Mouse (Mus musculus) frontal cortex, postnatal 25 days (tissue): ENCODE data around the gene Asxl2.
"Not testable (repeated sequence)": the region's sequence is repeated elsewhere in the genome, so short reads cannot be mapped to it uniquely, and the experiment has no call there.

Source experiments
- DNase-seq, 2 experiments: peaks; one replicate each; pipeline ENCODE4 v3.0.0; 2022; ENCODE audit warnings: low spot score in 2 of 2

Gene Asxl2

DNA sequence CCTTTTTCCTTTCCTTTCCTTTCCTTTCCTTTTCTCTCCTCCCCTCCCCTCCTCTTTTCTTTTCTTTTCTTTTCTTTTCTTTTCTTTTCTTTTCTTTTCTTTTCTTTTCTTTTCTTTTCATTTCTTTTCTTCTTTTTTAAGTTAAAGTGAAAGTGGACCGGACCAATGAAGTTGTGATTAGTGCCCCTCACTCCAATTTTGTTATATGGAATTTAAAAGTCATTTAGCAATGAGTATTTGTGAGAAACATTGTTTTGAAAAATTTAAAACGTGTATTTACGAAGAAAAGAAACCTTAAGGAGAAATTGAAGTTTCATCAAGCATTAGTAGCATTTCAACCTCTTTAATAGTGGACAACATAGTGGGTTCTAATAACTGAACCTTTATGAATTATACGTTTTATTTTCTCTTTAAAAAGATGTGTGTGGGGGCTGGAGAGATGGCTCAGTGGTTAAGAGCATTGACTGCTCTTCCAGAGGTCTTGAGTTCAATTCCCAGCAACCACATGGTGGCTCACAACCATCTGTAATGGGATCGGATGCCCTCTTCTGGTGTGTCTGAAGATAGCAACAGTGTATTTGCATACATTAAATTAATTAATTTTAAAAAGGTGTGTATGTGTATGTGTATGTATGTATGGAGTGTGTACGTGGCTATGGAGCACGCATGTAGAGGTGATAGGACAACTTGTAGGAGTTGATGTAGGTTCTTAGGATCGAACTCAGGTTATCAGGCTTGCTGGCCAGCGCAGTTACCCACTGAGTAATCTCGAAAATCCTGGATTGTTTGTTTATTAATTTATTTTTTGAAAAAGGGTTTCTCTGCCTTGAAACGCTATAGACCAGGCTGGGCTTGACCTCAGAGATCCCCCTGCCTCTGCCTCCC, 1.5 kb downstream of the Asxl2 start:
- no peak for DNase-seq

DNA sequence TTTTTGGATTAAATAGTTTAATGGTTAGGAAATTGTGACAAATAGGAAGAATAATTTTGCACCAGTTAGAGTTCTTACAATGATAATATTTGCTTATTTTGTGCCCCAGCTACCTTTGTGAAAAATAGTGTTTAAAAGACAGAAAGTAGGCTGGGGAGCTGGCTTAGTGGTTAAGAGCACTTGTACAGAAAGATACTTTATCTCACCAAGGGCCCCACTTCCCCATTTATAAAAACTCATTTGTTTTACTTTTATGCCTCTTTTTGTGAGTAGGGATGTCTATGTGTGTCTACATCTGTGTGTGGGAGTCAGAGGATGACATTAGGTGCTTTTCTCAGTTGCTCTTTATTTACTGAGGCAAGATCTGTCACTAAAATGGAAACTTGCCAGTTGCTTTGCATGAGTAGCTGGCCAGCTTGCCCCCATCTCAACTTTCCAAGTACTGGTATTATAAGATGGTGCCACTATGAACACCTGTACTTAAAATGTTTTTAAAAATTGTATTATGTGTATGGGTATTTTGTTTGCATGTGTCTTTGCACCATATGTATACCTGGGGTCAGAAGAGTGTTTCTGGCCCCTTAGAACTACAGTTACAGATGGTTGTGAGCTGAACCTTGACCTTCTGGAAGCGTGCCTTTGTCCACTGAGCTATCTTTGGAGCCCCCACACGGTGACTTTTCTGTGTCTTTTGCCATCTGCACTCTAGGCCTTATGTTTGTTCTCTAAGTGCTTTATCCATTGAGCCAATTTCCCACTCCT, 3.2 kb downstream of the Asxl2 start:
- no peak for DNase-seq

DNA sequence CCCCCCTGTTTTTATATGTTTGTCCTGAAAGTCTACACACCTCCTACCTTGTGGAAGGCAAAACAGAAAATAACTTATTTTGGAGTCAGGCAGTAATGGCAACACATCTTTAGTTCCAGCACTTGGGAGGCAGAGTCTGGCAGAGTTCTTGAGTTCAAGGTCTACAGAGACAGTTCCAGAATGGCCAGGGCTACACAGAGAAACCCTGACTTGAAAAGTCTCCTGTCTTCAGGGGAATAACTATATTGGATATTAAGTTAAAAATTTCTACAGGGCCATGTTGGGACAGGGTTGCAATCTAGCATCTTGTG, 3.7 kb downstream of the Asxl2 start:
- no peak for DNase-seq

DNA sequence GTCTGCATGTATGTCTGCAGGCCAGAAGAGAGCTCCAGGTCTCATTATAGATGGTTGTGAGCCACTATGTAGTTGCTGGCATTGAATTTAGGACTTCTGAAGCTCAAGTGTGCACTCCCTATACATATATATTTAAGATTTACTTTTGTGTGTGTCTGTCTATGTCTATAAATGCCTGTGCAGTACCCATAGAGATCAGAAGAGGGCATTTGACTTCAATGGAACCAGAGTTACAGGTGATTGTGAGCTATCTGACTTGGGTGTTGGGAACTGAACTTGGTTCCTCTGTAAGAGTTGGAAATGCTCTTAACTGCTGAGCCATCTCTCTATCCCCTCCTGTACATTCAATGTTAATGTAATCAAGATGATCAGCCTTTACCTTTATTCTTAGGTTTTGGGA, 4.3 kb downstream of the Asxl2 start:
- DNase-seq = no peak

DNA sequence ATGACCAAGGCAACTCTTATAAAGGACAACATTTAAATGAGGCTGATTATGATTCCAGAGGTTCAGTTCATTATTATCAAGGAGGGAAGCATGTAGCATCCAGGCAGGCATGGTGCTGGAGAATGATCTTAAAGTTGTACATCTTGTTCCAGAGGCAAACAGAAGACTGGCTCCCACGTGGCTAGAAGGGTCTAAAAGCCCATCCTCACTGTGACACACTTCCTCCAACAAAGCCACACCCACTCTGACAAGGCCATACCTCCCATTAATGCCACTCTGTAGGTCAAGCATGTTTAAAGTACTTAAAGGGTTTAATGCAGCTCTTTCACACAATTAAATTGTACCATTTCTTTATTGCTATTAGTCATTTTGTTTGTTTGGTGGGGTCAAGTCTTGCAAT, 7.1 kb downstream of the Asxl2 start:
- no peak for DNase-seq

DNA sequence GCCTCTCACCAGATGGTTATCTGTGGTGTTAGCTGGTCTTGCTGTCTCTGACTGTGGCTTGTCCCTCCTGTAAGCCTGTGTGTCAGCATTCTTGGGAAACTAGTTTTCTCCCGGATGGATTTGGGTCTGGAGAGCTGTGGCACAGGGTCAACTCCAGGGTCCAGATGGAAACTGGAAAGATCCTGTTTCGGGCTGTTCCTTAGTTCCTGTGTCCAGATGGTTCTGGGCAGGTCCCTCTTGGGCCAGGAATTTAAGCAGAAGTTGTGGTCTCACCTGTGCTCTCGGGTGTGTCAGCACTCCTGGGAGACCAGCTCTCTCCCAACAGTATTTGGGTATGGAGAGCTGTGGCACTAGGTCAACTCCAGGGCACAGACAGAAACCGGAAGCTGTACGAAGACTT, 9.8 kb downstream of the Asxl2 start:
- DNase-seq = no peak

DNA sequence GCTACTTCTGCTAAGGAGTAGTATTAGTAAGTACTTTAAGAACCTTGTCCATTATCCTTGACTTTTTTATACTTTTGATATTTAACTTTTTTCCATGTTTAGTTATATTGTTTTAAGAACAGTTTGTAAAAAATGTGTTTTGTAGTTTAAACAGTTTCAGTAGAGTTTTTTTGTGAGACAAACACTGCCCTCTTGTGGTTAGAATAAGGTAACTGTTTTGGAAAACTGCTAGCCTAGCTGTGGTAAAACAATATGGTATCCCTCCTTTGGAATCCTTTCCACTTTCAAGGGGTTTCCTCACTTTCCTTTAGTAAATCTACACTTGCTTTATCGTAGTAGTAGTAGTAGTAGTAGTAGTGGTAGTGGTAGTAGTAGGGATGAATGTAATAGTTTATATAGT, 11.2 kb downstream of the Asxl2 start:
- DNase-seq = no peak

DNA sequence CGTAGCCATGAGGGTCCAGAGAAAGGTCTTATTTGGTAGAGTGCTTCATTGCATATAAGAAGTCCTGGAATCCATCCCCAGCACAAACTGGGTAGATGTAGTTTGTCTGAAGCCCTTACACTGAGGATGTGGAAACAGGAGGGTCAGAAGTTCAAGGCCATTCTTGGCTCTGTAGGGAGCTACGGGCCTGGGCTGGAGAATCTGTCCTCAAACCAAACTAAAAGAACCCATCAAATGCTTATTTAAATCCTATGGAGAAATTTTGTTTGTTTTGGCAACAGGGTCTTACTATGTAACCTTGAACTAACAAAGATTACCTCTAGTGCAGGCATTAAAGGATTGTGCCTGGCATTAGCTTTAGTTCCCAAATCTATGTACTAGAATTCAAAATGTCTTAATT, 14.3 kb downstream of the Asxl2 start:
- no peak for DNase-seq

DNA sequence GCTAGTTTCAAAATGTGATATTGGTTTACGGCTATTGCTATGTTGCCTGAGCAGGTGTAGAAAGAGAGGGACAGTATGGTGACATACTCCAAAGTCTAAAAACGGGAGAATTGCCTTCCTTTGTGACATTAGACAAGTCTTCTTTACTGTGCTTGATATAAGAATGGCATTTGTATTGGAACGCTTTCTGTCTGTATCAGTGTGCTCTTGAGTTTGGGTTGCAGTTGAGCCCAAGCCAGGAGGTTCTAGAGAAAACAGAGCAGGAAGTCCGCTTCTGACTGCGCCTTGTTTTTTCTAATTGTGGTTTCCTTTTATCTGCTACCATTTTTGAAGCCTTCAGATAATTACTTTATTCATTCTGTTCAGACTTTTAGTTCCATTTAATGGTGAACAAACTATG, 14.7 kb downstream of the Asxl2 start:
- no peak for DNase-seq

DNA sequence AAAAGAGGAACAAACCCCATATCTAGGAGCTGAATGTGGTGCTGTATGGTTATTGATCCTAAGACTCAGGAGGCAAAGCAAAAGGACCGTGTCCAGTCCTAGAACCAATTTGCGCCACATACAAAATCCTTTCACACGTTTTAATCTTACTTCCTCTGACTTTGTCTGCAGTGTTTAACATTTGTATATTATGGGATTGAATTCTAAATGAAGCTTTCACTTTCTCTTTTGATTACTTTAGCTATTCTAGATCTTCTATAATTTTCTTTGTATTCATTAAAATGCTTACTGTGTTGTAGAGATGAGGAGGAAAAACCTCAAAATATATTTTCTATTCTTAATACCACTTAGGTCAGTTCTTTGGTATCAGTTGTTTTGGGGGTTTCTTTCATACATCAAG, 26.9 kb downstream of the Asxl2 start:
- DNase-seq = no peak

DNA sequence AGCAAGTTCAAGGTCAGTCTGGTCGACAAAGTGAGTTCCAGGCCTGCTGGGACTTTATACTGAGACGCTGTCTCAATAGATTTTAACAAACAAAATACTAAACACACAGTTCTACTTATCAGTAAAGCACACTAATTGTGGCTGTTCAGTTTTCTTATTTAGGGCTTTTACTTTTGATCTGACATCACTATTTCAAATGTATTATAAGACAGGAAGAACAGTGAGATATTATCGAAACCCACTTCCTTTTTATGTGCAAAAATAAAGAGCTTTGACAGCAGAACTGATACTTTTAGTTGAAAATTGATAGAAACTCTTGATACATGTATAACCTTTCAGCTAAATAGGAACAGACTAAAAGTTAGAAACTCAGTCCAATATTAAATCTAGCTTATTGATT, 36.4 kb downstream of the Asxl2 start:
- no peak for DNase-seq

DNA sequence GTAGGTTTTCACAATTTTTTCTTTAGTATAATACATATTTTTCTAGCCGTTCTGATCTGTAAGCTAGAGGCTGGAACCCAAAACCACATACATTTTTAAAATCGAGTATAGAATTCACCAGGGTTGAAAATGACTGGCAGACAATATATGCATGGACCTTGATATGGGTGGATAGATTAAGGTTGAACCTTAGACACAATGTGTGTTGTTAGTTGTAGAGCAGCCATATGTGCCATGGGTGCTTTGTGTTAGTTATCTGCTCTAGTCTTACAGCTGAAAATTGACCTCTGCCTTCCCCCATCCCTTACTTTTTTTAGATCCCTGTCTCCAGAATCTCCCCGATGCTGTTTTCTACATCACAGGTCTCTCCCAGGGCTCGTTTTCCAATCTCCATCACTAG, 73.0 kb downstream of the Asxl2 start:
- no peak for DNase-seq

DNA sequence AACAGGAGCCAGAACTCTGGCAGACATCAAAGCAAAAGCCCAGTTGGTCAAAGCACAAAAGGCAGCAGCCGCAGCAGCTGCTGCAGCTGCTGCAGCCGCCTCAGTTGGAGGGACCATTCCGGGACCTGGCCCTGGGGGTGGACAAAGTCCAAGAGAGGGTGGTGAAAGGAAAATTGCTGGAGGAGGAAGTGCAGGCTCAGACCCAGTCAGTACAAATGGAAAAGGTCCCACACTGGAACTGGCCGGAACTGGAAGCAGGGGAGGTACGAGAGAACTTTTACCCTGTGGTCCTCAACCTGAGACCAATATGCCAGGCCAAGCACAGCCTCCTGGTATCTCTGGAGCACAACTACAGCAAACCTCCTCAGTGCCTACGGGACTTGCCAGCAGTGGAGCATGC, 73.4 kb downstream of the Asxl2 start:
- no peak for DNase-seq

DNA sequence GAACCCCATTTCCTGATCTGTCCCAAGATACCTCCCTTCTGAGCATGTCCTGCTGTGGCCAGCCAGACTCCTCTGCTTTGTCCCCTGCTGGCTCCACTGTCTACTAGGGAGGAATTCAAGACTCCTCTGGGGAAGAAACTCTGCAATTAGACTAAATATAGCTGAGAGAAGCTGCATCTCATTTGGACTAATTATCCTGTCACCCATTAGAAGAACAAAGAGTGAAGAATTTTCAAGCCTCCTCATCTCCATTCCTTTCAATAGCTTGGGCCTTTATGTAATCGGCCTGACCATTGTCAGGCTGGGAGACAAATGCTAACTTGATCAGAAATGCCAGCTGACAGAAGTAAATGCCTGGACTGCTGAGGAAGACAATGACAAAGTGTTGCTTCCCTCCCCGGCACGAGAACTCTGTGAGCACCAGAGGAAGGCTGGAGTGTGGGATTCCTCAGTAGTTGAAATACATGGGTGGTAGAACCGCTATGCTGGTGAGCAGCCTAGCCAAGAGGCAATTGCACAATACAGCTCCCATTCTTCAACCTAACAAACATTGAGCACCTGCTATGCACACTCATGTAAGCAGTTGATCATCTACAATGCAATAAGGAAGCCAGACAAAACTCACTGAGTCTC, 92.1 kb downstream of the Asxl2 start:
- no peak for DNase-seq

DNA sequence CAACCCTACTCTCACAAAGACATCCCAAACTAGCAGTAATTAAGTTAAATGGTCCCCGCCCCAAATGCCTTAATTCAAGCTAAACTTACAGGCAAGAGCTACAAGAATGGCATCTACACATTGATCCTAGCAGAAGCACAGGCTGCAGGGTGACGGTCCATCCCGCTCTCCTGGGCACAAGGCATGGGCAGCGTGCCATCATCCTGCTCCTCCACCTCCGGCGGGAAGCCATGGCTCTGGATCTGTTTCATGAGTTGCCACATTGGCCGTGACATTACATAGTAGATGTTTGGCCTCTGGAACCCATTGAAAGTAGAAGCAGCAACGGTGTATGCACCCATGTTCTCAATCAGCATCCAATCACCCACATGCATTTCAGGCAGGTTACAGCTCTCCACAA, 95.1 kb downstream of the Asxl2 start:
- DNase-seq = not testable (repeated sequence)

DNA sequence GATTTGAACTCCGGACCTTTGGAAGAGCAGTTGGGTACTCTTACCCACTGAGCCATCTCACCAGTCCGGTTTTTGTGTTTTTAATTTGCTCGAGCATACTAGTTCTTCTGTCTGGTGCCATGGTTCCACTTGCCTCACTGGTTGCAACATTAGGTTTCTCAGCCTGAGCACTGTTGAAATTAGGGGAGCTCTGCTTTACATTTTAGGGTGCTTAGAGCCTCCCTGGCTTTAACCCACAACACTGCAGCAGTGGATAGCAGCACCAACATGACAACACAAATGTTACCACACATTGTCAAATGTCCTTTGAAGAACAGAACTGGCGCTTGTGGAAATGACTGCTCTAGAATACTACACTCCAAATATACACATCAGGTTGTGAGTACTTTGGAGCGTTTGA, 98.9 kb downstream of the Asxl2 start:
- DNase-seq = no peak

DNA sequence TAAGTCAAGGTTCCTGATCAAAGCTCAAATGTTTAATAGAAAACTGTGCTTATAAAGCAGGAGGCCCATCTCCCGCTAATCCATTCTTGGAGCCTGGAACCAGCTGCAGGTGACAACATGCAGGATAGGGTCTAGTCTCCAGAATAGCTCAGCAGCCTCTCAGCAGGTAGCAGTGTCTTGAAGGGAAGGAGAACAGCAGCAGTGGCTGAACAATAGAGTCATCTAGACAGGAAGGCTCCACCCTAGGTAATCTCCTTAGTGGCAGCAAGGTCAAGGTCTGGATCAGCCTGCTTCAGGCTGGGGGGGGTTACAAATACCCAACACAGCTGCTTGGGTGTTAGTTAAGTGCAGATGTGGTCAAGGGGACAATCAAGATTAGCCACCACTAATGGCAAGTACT, 108.8 kb downstream of the Asxl2 start:
- DNase-seq = not testable (repeated sequence)

DNA sequence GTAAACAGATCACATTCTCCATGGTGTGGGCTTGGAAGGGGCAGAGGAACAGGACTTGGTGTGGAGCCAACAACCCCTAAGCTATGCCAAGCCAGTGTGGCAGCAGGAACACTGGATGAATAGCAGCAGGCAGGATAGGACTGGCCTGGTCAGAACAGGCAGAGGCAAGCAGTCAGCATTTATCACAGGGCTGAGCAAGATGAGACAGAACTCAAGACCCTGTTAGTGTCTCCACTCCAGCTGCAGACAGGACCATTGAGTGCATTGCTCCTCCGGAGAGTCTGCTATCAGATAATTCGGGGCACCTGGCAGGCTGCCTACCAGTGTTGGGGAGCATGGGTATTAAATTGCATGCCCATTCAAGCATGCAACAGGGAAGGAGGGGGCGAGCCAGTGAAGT, 111.0 kb downstream of the Asxl2 start:
- no peak for DNase-seq

DNA sequence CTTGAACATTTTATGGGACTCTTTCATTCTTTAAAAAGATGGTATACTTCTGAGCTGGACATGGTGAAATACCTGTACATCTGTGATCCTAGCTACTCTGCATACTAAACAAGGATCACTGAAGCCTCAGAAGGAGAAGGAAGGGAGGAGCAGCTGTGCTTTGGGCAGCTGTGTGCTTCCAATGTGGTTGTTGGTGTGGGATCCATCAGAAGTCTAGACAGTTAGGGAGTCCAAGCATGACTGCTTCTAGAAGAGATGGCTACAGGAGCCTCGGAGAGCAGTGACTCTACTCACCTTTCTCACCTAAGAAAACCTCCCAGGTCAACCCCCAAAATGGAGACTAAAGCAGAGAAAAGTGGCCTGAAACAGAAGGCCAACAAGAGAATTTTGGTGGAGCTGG, 111.4 kb downstream of the Asxl2 start:
- DNase-seq = no peak

DNA sequence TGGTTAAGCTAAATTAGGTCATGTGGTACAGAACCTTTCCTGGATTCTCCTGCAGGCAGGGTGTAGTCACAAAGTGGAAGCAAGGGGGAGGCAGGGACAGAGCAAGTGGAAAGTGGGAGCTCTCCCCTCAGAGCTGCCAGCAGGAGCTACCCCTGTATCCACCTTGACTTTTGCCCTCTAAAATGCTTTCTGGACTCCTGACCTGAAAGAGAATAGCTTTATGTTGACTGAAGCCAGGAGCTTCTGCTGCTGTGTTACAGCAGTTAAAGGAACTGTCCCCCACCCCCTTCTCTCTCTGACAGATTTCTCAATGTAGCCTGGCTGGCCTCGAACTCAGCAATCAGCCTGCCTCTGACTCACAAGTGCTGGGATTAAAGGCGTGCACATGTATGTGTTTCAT, 112.9 kb downstream of the Asxl2 start:
- no peak for DNase-seq

DNA sequence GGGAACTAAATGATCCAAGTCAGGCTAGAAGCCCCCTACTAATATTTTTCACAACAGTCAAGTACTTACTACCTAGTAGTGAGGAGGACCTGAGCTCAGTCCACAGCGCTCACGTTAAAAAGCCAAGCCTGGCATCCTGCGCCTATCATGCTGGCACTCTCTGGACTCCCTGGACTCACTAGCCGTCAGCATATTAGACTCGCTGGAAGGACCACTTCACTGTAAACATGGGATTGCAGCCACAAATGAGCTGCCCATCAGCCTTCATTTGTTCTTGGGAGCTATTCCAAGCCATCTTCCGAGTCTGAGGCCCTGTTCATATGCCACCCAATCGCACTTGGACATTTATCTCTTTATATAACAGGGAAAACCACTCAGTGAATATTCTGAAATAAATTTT, 114.2 kb downstream of the Asxl2 start:
- no peak for DNase-seq

DNA sequence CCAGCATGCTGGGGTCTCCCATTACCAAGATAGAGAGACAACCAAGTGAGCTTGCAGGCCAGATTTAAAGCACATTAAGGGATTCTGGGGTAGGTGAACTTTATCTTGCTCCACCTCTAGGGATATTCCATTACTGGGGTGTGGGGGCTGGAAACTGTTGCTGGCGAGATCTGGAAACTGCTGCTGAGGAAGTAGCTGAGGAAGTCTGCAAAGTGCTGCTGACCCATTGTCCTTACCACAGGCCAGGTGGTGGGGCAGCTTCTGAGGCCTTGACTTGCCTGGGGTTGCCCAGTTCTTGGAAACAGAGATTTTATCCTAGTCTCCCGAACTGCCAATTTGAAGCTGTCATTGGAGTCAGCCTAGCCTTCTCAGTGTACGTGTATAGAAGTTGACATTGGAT, 118.8 kb downstream of the Asxl2 start:
- no peak for DNase-seq

DNA sequence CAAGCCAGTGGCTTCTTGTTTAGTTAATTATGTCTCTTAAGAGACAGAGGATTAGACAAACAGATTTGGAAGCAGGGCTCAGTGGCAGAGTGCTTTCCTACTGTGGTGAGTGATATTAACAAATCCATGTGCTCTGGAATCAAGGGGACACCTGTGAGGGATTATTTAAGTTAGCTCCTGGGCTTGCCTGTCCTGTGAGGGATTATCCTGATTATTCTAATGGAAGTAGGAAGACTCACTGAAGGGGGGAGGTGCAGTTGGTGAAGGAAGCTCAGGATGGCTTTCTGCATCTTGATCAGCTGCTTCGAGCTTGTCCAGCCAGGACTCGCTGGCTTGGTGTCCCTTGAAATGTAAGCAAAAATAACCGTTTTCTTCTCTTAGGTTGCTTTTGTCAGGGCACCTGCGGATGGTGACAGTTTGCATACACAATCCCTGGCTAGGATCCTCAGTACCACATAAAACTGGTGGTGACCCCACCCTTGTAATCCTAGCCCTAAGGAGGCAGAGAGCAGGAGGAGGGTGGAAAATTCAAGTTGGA, 119.5 kb downstream of the Asxl2 start:
- no peak for DNase-seq
